Mouse (Mus musculus) lung, postnatal 0 days (tissue): ENCODE data around the gene Exoc5.
A peak's percentile ranks its signal among the peaks of the same experiment; 100 is the strongest.

ENCODE experiments used
- CTCF ChIP-seq: IDR thresholded peaks from 2 replicates; pipeline ENCODE4 v1.5.1; 2016; ENCODE audit warnings: antibody characterized with exemption, mild to moderate bottlenecking
- EP300 ChIP-seq: IDR thresholded peaks from 2 replicates; pipeline ENCODE4 v1.6.1; 2016; ENCODE audit warnings: antibody characterized with exemption, mild to moderate bottlenecking, control low read depth

DNA sequence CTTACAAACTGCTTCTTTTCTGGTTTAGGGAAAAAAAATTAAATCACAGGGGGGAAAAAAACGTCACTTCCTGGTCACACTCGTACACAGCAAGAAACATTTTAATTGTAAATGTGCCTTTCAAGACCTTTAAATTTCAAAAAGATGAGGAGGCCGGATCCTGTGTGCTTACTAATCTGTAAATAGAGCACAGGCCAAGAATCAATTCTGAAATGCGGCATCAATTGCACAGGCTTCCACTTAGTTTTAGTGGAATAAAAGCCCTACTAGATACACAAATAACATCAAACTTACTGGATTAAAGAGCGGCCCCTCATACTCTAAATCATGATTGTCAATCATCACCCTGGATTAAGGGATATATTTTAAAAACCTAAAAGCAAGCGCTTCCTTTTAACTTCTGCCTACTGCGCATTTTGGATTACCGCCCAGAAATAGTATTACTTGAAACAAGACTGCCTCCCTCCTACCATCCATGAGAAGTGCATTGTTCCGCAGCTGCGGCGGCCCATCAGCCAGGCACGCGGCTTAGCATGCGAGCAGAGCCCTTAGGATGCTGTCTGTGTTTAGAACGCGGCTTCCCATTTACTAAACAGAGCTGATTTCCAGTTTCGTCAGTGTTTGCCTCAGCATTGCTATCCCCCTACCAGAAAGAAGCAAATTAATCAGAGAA, 75.8 kb downstream of the Exoc5 start:
- TF ChIP-seq CTCF (peak; percentile 64), EP300 (no peak)
